Mouse (Mus musculus) ES-E14 (cell line): ENCODE measurements around the gene Pcna.

ENCODE experiments used
- MAFK ChIP-seq: IDR thresholded peaks from 2 replicates; pipeline ENCODE4 v1.6.1; 2014; ENCODE audit warnings: mild to moderate bottlenecking, low read depth, low read length, inconsistent platforms; ENCODE audit not compliant: insufficient read depth
- ZC3H11A ChIP-seq: IDR thresholded peaks from 2 replicates; pipeline ENCODE4 v1.6.1; 2012; ENCODE audit warnings: low read depth, mild to moderate bottlenecking, inconsistent platforms, low read length, borderline replicate concordance
- ZNF384 ChIP-seq: IDR thresholded peaks from 2 replicates; pipeline ENCODE4 v1.6.1; 2012; ENCODE audit warnings: low read depth, low read length, inconsistent platforms

DNA sequence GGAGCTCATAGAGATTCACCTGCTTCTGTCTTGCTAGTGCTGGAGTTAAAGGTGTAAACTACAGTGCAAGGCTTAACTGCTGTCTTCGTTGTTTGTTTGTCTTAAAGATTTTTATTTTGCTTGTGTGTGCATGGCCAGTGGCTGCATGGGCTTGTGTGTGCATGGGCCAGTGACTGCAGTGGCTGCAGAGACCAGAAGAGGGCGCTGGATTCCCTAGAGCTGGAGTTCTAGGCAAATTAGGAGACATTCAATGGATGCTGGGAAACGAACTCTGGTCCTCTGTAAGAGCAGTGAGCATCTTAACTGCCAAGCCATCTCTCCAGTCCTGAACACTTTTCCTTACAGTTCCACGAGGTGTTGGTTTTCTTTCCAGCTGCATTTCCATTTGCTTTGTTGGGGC lies 22.4 kb upstream of the Pcna start:
- no peak for TF ChIP-seq ZC3H11A
- TF ChIP-seq MAFK = no peak
- no peak for TF ChIP-seq ZNF384
